Mouse (Mus musculus) testis, adult 2 months (tissue): ENCODE measurements around the gene Mmrn2. TPM values are rescaled to one million over a fixed set of nuclear protein-coding genes. Genes with fewer than 3 reads are reported as not detected.

Experiments
- H3K27ac ChIP-seq: fragments of 200-500 bp; 2 replicates; pipeline ENCODE4 v1.5.1; 2012; ENCODE audit warnings: low read depth, low read length; ENCODE audit not compliant: control insufficient read depth, insufficient read depth
- H3K27me3 ChIP-seq: fragments of 200-500 bp; 2 replicates; pipeline ENCODE4 v1.6.1; 2012; ENCODE audit warnings: mild to moderate bottlenecking, low read length, moderate library complexity; ENCODE audit not compliant: control insufficient read depth, insufficient read depth
- H3K36me3 ChIP-seq: fragments of 200-500 bp; 2 replicates; pipeline ENCODE4 v1.6.1; 2012; ENCODE audit warnings: mild to moderate bottlenecking, low read length; ENCODE audit not compliant: control insufficient read depth, insufficient read depth
- H3K4me1 ChIP-seq: fragments of 200-500 bp; 2 replicates; pipeline ENCODE4 v1.6.1; 2012; ENCODE audit warnings: low read length; ENCODE audit not compliant: control insufficient read depth, insufficient read depth
- H3K4me3 ChIP-seq: fragments of 200-500 bp; 2 replicates; pipeline ENCODE4 v1.5.1; 2012; ENCODE audit warnings: low read depth, mild to moderate bottlenecking, low read length, moderate library complexity, mixed read lengths; ENCODE audit not compliant: control insufficient read depth
- CTCF ChIP-seq: fragments of 200-500 bp; IDR thresholded peaks from 2 replicates; pipeline ENCODE4 v1.5.1; 2012; ENCODE audit warnings: low read depth, mild to moderate bottlenecking, inconsistent platforms, low read length, moderate library complexity; ENCODE audit not compliant: control insufficient read depth, insufficient read depth, insufficient replicate concordance
- POLR2A ChIP-seq: fragments of 200-500 bp; IDR thresholded peaks from 2 replicates; pipeline ENCODE4 v1.6.1; 2012; ENCODE audit warnings: low read depth, mild to moderate bottlenecking, inconsistent platforms, low read length, moderate library complexity; ENCODE audit not compliant: control insufficient read depth
- polyA plus RNA-seq: library from polyadenylated mRNA; depleted of rRNA; stranded (reverse); fragments of >200 nt; gene quantifications from 2 replicates; pipeline ENCODE4 v1.2.3, GENCODE M21; 2012

The Mmrn2 gene
- polyA plus RNA-seq, 1 experiment = 0.51 TPM

DNA sequence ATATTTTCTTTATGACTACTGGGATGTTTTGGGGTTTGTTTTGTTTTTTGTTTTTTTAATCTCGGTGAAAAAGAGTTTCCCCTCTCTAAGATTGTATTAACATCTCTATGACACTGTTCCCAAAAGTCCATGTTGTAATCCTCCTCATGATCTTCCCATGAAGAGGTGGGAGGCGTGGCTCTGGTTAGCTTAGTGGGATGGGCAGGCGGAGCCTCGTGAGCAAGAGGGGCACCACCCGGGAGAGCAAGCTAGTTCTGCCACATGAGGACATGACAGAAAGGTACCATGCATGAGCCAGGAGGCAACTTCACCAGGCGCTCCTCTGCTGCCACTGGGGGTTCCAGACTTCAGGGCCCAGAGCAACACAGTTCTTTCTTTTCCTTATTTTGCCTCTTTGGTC, 22.7 kb upstream of the Mmrn2 start:
- Histone ChIP-seq H3K36me3 (no peaks in the 10 kb centered on the region), H3K27ac (no peak overlapping the region), H3K27me3 (no peaks in the 10 kb centered on the region), H3K4me1 (peaks cover 6% of the 10 kb centered on the region), H3K4me3 (no peak overlapping the region; the same call in 1 of the 2 replicates)
- TF ChIP-seq POLR2A = no peak
- TF ChIP-seq CTCF = no peak

- Histone ChIP-seq H3K36me3 (no peaks in the 10 kb centered on the region), H3K4me3 (no peak overlapping the region), H3K27me3 (no peaks in the 10 kb centered on the region), H3K27ac (no peak overlapping the region), H3K4me1 (peaks cover 6% of the 10 kb centered on the region)
- TF ChIP-seq POLR2A (no peak), CTCF (no peak)
These were observed 21.9 kb upstream of the Mmrn2 start for GRCm38 (mm10) chr14:34353326-34353725.

- Histone ChIP-seq H3K36me3 (no peaks in the 10 kb centered on the region), H3K27ac (no peak overlapping the region), H3K27me3 (no peaks in the 10 kb centered on the region), H3K4me1 (peaks cover 6% of the 10 kb centered on the region), H3K4me3 (no peak overlapping the region)
- TF ChIP-seq CTCF = no peak
- no peak for TF ChIP-seq POLR2A
These were observed 20.8 kb upstream of the Mmrn2 start for GRCm38 (mm10) chr14:34354456-34354855.

DNA sequence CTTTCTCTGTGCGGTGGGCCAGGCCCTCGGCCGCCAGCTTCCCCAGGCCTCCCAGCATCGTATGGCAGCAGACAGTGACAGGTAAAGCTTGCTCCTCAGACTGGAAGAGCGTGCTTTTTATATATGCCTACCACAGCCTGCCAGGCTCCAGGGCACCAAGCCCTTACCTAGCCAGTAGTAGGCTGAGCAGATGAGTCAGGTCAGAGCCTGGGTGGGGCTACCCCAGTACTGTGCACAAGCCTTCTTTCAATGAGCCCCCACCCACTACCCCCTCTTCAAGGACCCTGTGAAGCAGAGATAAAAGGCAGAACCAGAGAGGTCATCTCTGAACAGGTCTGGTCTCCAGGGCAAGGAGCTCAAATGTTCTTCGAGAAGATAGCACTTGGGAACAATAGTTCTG, 20.0 kb upstream of the Mmrn2 start, which contains the start of gene Fam25c:
Fam25c (minus strand) TSS at position 133 of the 400 bp plus-strand sequence.
- no peak for TF ChIP-seq CTCF
- no peak for TF ChIP-seq POLR2A
- H3K4me1 ChIP-seq = peaks cover 6% of the 10 kb centered on the region
- H3K36me3 ChIP-seq = no peaks in the 10 kb centered on the region
- H3K27ac ChIP-seq = no peak within 1 kb of the TSS
- no peak within 1 kb of the TSS for H3K4me3 ChIP-seq
- H3K27me3 ChIP-seq = no peaks in the 10 kb centered on the region

DNA sequence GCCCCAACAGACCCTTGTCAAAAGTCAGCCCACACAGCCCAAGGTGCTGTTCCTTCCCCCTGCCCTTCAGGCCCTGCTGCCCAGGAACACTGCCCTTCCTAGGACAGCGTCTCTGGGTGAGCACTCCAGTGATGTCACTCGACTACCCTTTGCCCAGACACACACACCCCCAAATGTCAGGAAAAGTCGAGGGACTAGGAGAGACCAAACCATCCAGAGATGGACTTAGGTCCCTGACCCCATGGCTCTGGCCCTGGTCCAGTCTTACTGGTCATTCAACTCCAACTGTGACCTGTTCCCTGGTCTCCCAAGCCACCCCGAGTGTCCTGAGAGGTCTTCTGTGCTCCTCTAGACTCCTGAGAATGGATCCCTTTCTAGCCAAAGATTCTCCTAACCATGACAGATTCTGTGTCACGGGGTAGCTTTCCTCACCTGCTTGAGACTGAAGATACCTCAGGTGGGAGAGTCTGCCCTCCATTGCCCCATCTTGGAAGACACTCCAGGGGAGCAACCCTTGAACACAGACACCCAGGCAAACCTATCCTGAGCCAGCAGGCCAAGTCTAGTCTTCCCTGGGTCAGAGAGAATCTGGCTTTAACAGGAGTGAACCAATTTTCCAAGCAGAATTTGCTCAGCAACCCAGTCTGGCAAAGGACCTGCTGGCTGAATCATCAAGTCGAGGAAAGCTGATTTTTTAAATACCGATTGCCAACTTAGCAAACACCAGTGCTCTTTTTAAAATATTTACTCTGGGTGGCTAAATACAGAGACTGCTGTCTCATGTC, 17.4 kb upstream of the Mmrn2 start:
- Histone ChIP-seq H3K27ac (no peak overlapping the region), H3K36me3 (no peaks in the 10 kb centered on the region), H3K4me1 (no peaks in the 10 kb centered on the region), H3K27me3 (no peaks in the 10 kb centered on the region), H3K4me3 (no peak overlapping the region)
- TF ChIP-seq CTCF = no peak
- TF ChIP-seq POLR2A = no peak

DNA sequence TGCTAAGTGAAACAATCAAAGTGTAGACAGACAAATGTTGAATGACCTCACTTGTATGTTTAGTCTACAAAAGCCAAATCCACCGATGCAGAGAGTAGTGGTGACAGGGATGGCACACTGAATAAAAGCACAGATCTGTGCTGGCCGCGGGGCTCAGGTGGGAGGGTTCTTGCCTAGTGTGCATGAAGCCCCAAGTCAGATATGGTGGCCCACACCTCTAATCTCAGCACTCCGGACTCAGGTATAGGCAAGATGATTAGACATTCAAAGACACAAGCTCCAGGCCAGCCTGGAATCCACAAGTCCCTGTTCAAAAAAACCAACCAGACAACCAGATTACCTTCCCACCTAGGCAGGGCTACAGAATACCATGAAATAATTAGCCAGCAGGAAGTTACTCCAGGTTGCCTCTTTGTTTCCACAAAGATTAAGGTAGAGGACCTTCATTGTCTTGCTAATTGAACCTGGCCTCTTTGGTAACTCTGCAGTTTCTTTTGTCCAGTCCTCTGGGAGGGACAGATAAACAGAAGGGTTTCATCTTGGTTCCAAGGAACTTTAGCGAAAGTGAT, 15.5 kb upstream of the Mmrn2 start:
- H3K27me3 ChIP-seq = no peaks in the 10 kb centered on the region
- peaks cover 2% of the 10 kb centered on the region; the same call in 1 of the 2 replicates for H3K4me1 ChIP-seq
- H3K27ac ChIP-seq = no peak overlapping the region
- H3K4me3 ChIP-seq = no peak overlapping the region
- H3K36me3 ChIP-seq = no peaks in the 10 kb centered on the region
- TF ChIP-seq POLR2A (no peak), CTCF (no peak)

DNA sequence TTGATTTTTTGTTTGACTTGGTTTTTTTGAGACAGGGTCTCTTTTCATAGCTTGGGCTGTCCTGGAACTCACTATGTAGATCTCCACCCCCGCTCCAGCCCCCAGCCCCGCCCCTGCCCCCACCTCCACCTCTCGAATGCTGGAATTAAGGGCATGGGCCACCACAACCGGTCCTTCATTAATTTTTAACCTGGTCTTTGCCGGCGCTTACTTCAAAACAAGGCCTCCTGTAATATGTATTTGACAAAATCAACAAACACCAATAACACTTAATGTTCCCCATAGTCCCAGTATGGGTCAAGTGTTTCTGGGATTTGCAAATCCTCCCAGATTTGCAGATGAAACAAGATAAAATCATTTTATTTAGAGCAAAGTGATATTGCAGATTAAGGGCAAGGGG, 15.0 kb upstream of the Mmrn2 start:
- Histone ChIP-seq H3K36me3 (no peaks in the 10 kb centered on the region), H3K27ac (no peak overlapping the region), H3K4me1 (peaks cover 2% of the 10 kb centered on the region; the same call in 1 of the 2 replicates), H3K27me3 (no peaks in the 10 kb centered on the region), H3K4me3 (no peak overlapping the region)
- TF ChIP-seq CTCF = no peak
- TF ChIP-seq POLR2A = no peak
